Mouse (Mus musculus) stomach, embryonic 16.5 days (tissue): Measurements from ENCODE around the gene Olfr620. TPM values are rescaled to one million over a fixed set of nuclear protein-coding genes. Genes with fewer than 3 reads are reported as not detected.

Experiments
- ATAC-seq: fragments of 200-750 bp; cut with Nextera tagmentation; 2 replicates; pipeline ENCODE4 v1.8.0; 2017; ENCODE audit warnings: moderate number of reproducible peaks, moderate TSS enrichment; ENCODE audit not compliant: insufficient read depth, low FRiP score
- H3K27ac ChIP-seq: fragments of 300-500 bp; sonication (generic); 2 replicates; pipeline ENCODE4 v1.5.1; 2014; ENCODE audit warnings: low read length
- H3K27me3 ChIP-seq: fragments of 300-500 bp; sonication (generic); 2 replicates; pipeline ENCODE4 v1.6.1; 2014; ENCODE audit warnings: low read length, control low read depth, mixed read lengths; ENCODE audit not compliant: control insufficient read depth, insufficient read depth
- H3K36me3 ChIP-seq: fragments of 300-500 bp; sonication (generic); 2 replicates; pipeline ENCODE4 v1.6.1; 2014; ENCODE audit warnings: low read length; ENCODE audit not compliant: control insufficient read depth, insufficient read depth
- H3K4me1 ChIP-seq: fragments of 300-500 bp; sonication (generic); 2 replicates; pipeline ENCODE4 v1.6.1; 2014; ENCODE audit warnings: low read length, control low read depth, mixed read lengths; ENCODE audit not compliant: control insufficient read depth, insufficient read depth
- H3K4me2 ChIP-seq: fragments of 300-500 bp; sonication (generic); 2 replicates; pipeline ENCODE4 v1.6.1; 2014; ENCODE audit warnings: low read depth, low read length, mixed read lengths
- H3K4me3 ChIP-seq: fragments of 300-500 bp; sonication (generic); replicated peaks from 2 replicates; pipeline ENCODE4 v1.5.1; 2014; ENCODE audit warnings: mild to moderate bottlenecking, low read length
- H3K9ac ChIP-seq: fragments of 300-500 bp; sonication (generic); 2 replicates; pipeline ENCODE4 v1.6.1; 2014; ENCODE audit warnings: low read length
- H3K9me3 ChIP-seq: fragments of 300-500 bp; sonication (generic); replicated peaks from 2 replicates; pipeline ENCODE4 v1.6.1; 2016; ENCODE audit warnings: low read length, control low read depth; ENCODE audit not compliant: control insufficient read depth
- WGBS: fragments of 180-500 bp; shearing (Covaris S2); extraction: QIAGEN DNeasy Blood & Tissue Kit; methylation state at CpG from one replicate; pipeline ENCODE4 v1.1.7; 2014; 5-methylcytosine and 5-hydroxymethylcytosine counted together
- microRNA-seq: library from miRNA; unstranded; fragments of <30 nt; microRNA quantifications from one replicate; pipeline ENCODE4, GENCODE M21; 2016
- polyA plus RNA-seq: library from polyadenylated mRNA; unstranded; fragments of >200 nt; fragmentation: Nextera tagmentation; extraction: Ambion mirVana; gene quantifications from 2 replicates; pipeline ENCODE4 v1.2.1, GENCODE M21; 2015

Olfr620 gene
- polyA plus RNA-seq, 1 experiment from 2014 or later: not detected

- no peaks in the 10 kb centered on the region for H3K9me3 ChIP-seq
- no peaks in the 10 kb centered on the region for H3K36me3 ChIP-seq
- H3K27ac ChIP-seq: no peak within 1 kb of the TSS
- H3K4me3 ChIP-seq: no peak within 1 kb of the TSS
- no peak within 1 kb of the TSS for H3K4me2 ChIP-seq
- H3K4me1 ChIP-seq: no peaks in the 10 kb centered on the region
- no peak for ATAC-seq
- H3K9ac ChIP-seq: no peak within 1 kb of the TSS
- WGBS: 76% methylated on average over 2 of the region's 2 CpGs
- no peaks in the 10 kb centered on the region for H3K27me3 ChIP-seq
These were observed 56.6 kb downstream of the Olfr620 start, which contains the start of gene Olfr615 for GRCm38 (mm10) chr7:103555779-103556178. Gene Olfr615 (plus strand): TSS chr7:103556079.

Small RNA genes within 50 kb of the gene (microRNA-seq; reads per million reads assigned to microRNA genes)
- gene Gm26506: not detected

Other genes starting within 250 kb of the Olfr620 start
- gene Olfr601, start 249.9 kb downstream of the Olfr620 start, polyA plus RNA-seq: not detected in 2 replicates
- not detected in 2 replicates for gene Olfr603, start 226.4 kb downstream of the Olfr620 start, polyA plus RNA-seq
- not detected in 2 replicates for gene Usp17lc, start 197.5 kb downstream of the Olfr620 start, polyA plus RNA-seq
- not detected in 2 replicates for gene Olfr605, start 167.1 kb downstream of the Olfr620 start, polyA plus RNA-seq
- gene Olfr606, start 163.5 kb downstream of the Olfr620 start, polyA plus RNA-seq: not detected in 2 replicates
- not detected in 2 replicates for gene Olfr607, start 148.4 kb downstream of the Olfr620 start, polyA plus RNA-seq
- gene Olfr608, start 142.7 kb downstream of the Olfr620 start, polyA plus RNA-seq: not detected in 2 replicates
- not detected in 2 replicates for gene Olfr609, start 114.5 kb downstream of the Olfr620 start, polyA plus RNA-seq
- not detected in 2 replicates for gene Olfr610, start 100.4 kb downstream of the Olfr620 start, polyA plus RNA-seq
- gene Olfr611, start 91.7 kb downstream of the Olfr620 start, polyA plus RNA-seq: not detected in 2 replicates
- gene Olfr612, start 69.8 kb downstream of the Olfr620 start, polyA plus RNA-seq: not detected in 2 replicates
- not detected in 2 replicates for gene Olfr613, start 64.5 kb downstream of the Olfr620 start, polyA plus RNA-seq
- gene Olfr615, start 56.5 kb downstream of the Olfr620 start, polyA plus RNA-seq: not detected in 2 replicates
- gene Olfr616, start 43.4 kb downstream of the Olfr620 start, polyA plus RNA-seq: not detected in 2 replicates
- gene Olfr617, start 39.5 kb downstream of the Olfr620 start, polyA plus RNA-seq: not detected in 2 replicates
- not detected in 2 replicates for gene Olfr618, start 22.4 kb downstream of the Olfr620 start, polyA plus RNA-seq
- gene Olfr619, start 12.0 kb downstream of the Olfr620 start, polyA plus RNA-seq: not detected in 2 replicates
- gene Olfr622, start 30.2 kb upstream of the Olfr620 start, polyA plus RNA-seq: not detected in 2 replicates
- not detected in 2 replicates for gene Olfr623, start 51.2 kb upstream of the Olfr620 start, polyA plus RNA-seq
- 0.04 and 0.05 TPM in 2 replicates for gene Olfr624, start 58.7 kb upstream of the Olfr620 start, polyA plus RNA-seq
- gene Olfr625-ps1, start 70.2 kb upstream of the Olfr620 start, polyA plus RNA-seq: not detected in 2 replicates
- gene Olfr243, start 102.1 kb upstream of the Olfr620 start, polyA plus RNA-seq: not detected in 2 replicates
- not detected in 2 replicates for gene Olfr628, start 117.8 kb upstream of the Olfr620 start, polyA plus RNA-seq
- not detected in 2 replicates for gene Olfr629, start 132.4 kb upstream of the Olfr620 start, polyA plus RNA-seq
- not detected in 2 replicates for gene Olfr630, start 144.8 kb upstream of the Olfr620 start, polyA plus RNA-seq
- gene Olfr69, start 159.1 kb upstream of the Olfr620 start, polyA plus RNA-seq: not detected in 2 replicates
- gene Olfr68, start 167.2 kb upstream of the Olfr620 start, polyA plus RNA-seq: not detected in 2 replicates
- gene Olfr67, start 179.3 kb upstream of the Olfr620 start, polyA plus RNA-seq: not detected in 2 replicates
- 3,025 and 3,577 TPM in 2 replicates for gene Hbb-bt, start 201.5 kb upstream of the Olfr620 start, polyA plus RNA-seq
- gene Hbb-bs, start 215.6 kb upstream of the Olfr620 start, polyA plus RNA-seq: 8,981 and 9,755 TPM in 2 replicates
- not detected in 2 replicates for gene Hbb-bh2, start 228.0 kb upstream of the Olfr620 start, polyA plus RNA-seq
- gene Hbb-bh1, start 230.6 kb upstream of the Olfr620 start, polyA plus RNA-seq: 0.95 and 1.4 TPM in 2 replicates
- 35.5 and 42.6 TPM in 2 replicates for gene Hbb-y, start 240.7 kb upstream of the Olfr620 start, polyA plus RNA-seq